Mouse (Mus musculus) megakaryocyte, embryonic 14.5 days (primary cell): Measurements from ENCODE around the gene AC129217.1. TPM values are rescaled to one million over a fixed set of nuclear protein-coding genes. Genes with fewer than 3 reads are reported as not detected.

Source experiments
- H3K27me3 ChIP-seq: replicated peaks from 2 replicates; pipeline ENCODE3; 2012; ENCODE audit warnings: inconsistent platforms
- H3K36me3 ChIP-seq: replicated peaks from 2 replicates; pipeline ENCODE3; 2012; ENCODE audit warnings: low read length, inconsistent platforms, mixed read lengths
- H3K4me1 ChIP-seq: 2 replicates; pipeline ENCODE4 v1.6.1; 2012; ENCODE audit warnings: inconsistent platforms
- H3K4me3 ChIP-seq: replicated peaks from 2 replicates; pipeline ENCODE3; 2012; ENCODE audit warnings: moderate library complexity, mild to moderate bottlenecking, inconsistent platforms
- H3K9me3 ChIP-seq: 2 replicates; pipeline ENCODE4 v1.6.1; 2012; ENCODE audit warnings: inconsistent platforms
- FLI1 ChIP-seq: IDR thresholded peaks from 2 replicates; pipeline ENCODE4 v1.6.1; 2012; ENCODE audit warnings: low read length, inconsistent platforms, mixed read lengths
- GATA1 ChIP-seq: IDR thresholded peaks from 3 replicates; pipeline ENCODE4 v1.6.1; 2012; ENCODE audit warnings: mixed read lengths, low read length, inconsistent platforms, borderline replicate concordance
- polyA plus RNA-seq: library from polyadenylated mRNA; stranded (reverse); fragments of >175 nt; gene quantifications from 2 replicates; pipeline ENCODE4 v1.2.3, GENCODE M21; 2012; ENCODE audit warnings: low replicate concordance; ENCODE audit not compliant: insufficient read depth

AC129217.1 gene
- polyA plus RNA-seq, 1 experiment, result 148 TPM

GRCm38 (mm10) chr19:8841012-8841411 lies 11.4 kb downstream of the AC129217.1 start:
- H3K9me3 ChIP-seq, result no peaks in the 10 kb centered on the region
- H3K4me1 ChIP-seq, result peaks cover 62% of the 10 kb centered on the region
- H3K27me3 ChIP-seq, result no peaks in the 10 kb centered on the region
- peaks cover 55% of the 10 kb centered on the region for H3K36me3 ChIP-seq
- TF ChIP-seq GATA1 (no peak), FLI1 (no peak)
- peak overlapping the region; percentile 94 for H3K4me3 ChIP-seq

GRCm38 (mm10) chr19:8842961-8843360 lies 13.4 kb downstream of the AC129217.1 start:
- TF ChIP-seq FLI1, result no peak
- peaks cover 71% of the 10 kb centered on the region for H3K36me3 ChIP-seq
- H3K27me3 ChIP-seq, result no peaks in the 10 kb centered on the region
- H3K9me3 ChIP-seq, result no peaks in the 10 kb centered on the region
- peaks cover 50% of the 10 kb centered on the region for H3K4me1 ChIP-seq
- peak overlapping the region; percentile 40 for H3K4me3 ChIP-seq

- Histone ChIP-seq H3K36me3 (peaks cover 79% of the 10 kb centered on the region), H3K4me3 (no peak overlapping the region), H3K4me1 (peaks cover 35% of the 10 kb centered on the region), H3K9me3 (no peaks in the 10 kb centered on the region), H3K27me3 (no peaks in the 10 kb centered on the region)
- TF ChIP-seq GATA1 (no peak), FLI1 (no peak)
Measured at GRCm38 (mm10) chr19:8844371-8845129, 15.0 kb downstream of the AC129217.1 start.

- peaks cover 2% of the 10 kb centered on the region for H3K27me3 ChIP-seq
- no peaks in the 10 kb centered on the region for H3K9me3 ChIP-seq
- no peak for TF ChIP-seq GATA1
- no peak for TF ChIP-seq FLI1
- H3K4me3 ChIP-seq, result no peak overlapping the region
- peaks cover 57% of the 10 kb centered on the region for H3K36me3 ChIP-seq
- H3K4me1 ChIP-seq, result peaks cover 23% of the 10 kb centered on the region
Measured at GRCm38 (mm10) chr19:8848356-8848755, 18.8 kb downstream of the AC129217.1 start.

GRCm38 (mm10) chr19:8850402-8850901 lies 20.9 kb downstream of the AC129217.1 start, which contains the start of gene Lrrn4cl:
Gene Lrrn4cl (plus strand): TSS chr19:8850768.
- Histone ChIP-seq H3K9me3 (no peaks in the 10 kb centered on the region), H3K27me3 (peaks cover 2% of the 10 kb centered on the region), H3K4me3 (no peak within 1 kb of the TSS), H3K36me3 (peaks cover 40% of the 10 kb centered on the region), H3K4me1 (peaks cover 19% of the 10 kb centered on the region)
- no peak for TF ChIP-seq GATA1
- no peak for TF ChIP-seq FLI1

GRCm38 (mm10) chr19:8851639-8852038 lies 22.1 kb downstream of the AC129217.1 start:
- TF ChIP-seq FLI1, result no peak
- TF ChIP-seq GATA1, result no peak
- Histone ChIP-seq H3K4me3 (no peak overlapping the region), H3K9me3 (no peaks in the 10 kb centered on the region), H3K36me3 (peaks cover 28% of the 10 kb centered on the region), H3K4me1 (peaks cover 19% of the 10 kb centered on the region), H3K27me3 (peaks cover 2% of the 10 kb centered on the region)

- H3K4me1 ChIP-seq, result peaks cover 19% of the 10 kb centered on the region
- H3K9me3 ChIP-seq, result no peaks in the 10 kb centered on the region
Measured at GRCm38 (mm10) chr19:8852236-8852928, 22.8 kb downstream of the AC129217.1 start.

GRCm38 (mm10) chr19:8853117-8853516 lies 23.5 kb downstream of the AC129217.1 start:
- Histone ChIP-seq H3K27me3 (peaks cover 2% of the 10 kb centered on the region), H3K4me3 (no peak overlapping the region), H3K4me1 (peaks cover 19% of the 10 kb centered on the region), H3K36me3 (peaks cover 13% of the 10 kb centered on the region), H3K9me3 (no peaks in the 10 kb centered on the region)
- no peak for TF ChIP-seq GATA1
- no peak for TF ChIP-seq FLI1

More at GRCm38 (mm10) chr19:8852236-8852928, 22.8 kb downstream of the AC129217.1 start:
- peaks cover 21% of the 10 kb centered on the region for H3K36me3 ChIP-seq
- TF ChIP-seq FLI1, result no peak
- TF ChIP-seq GATA1, result no peak
- H3K4me3 ChIP-seq, result no peak overlapping the region
- H3K27me3 ChIP-seq, result peaks cover 2% of the 10 kb centered on the region

GRCm38 (mm10) chr19:8857689-8858088 lies 28.1 kb downstream of the AC129217.1 start:
- TF ChIP-seq FLI1 (no peak), GATA1 (no peak)
- H3K4me1 ChIP-seq, result peaks cover 5% of the 10 kb centered on the region; the same call in 1 of the 2 replicates
- H3K36me3 ChIP-seq, result no peaks in the 10 kb centered on the region
- H3K27me3 ChIP-seq, result no peaks in the 10 kb centered on the region
- H3K9me3 ChIP-seq, result no peaks in the 10 kb centered on the region
- no peak overlapping the region for H3K4me3 ChIP-seq

GRCm38 (mm10) chr19:8859018-8859417 lies 29.4 kb downstream of the AC129217.1 start:
- no peak overlapping the region for H3K4me3 ChIP-seq

More at GRCm38 (mm10) chr19:8859018-8859417, 29.4 kb downstream of the AC129217.1 start:
- Histone ChIP-seq H3K36me3 (no peaks in the 10 kb centered on the region), H3K4me1 (peaks cover 5% of the 10 kb centered on the region; the same call in 1 of the 2 replicates), H3K9me3 (no peaks in the 10 kb centered on the region), H3K27me3 (no peaks in the 10 kb centered on the region)
- no peak for TF ChIP-seq GATA1
- TF ChIP-seq FLI1, result no peak
